Mouse (Mus musculus): ENCODE data around the gene Slc7a6os. TPM values are rescaled to one million over a fixed set of nuclear protein-coding genes. Genes with fewer than 3 reads are reported as not detected.

Gene Slc7a6os
- total and polyA plus RNA-seq, 3 experiments, result 25.6 to 45.6 (median 32.7) TPM

- TF ChIP-seq POLR2AphosphoS5 (IDR thresholded peaks at IDR 0.05; ENCODE audit: insufficient replicate concordance, low read depth, low read length) (no peak), CTCF (IDR thresholded peaks at IDR 0.05; ENCODE audit: low read depth, low read length) (no peak), TAL1 (conservative IDR thresholded peaks at IDR 0.05; ENCODE audit: low read depth, low read length) (no peak), GATA1 (IDR thresholded peaks at IDR 0.05; ENCODE audit: borderline replicate concordance, low read length) (no peak), GATA2 (IDR thresholded peaks at IDR 0.05; ENCODE audit: borderline replicate concordance, low read depth, low read length) (no peak)
- Histone ChIP-seq H3K4me3 (ENCODE audit: low read depth, low read length) (no peak overlapping the region), H3K36me3 (replicated peaks) (peaks cover 4% of the 10 kb centered on the region), H3K27me3 (ENCODE audit: insufficient read depth, low read length) (peaks cover 72% of the 10 kb centered on the region), H3K4me1 (ENCODE audit: insufficient read depth, low read depth, low read length) (peaks cover 17% of the 10 kb centered on the region), H3K9me3 (replicated peaks) (no peaks in the 10 kb centered on the region)
- ATAC-seq (ENCODE audit: extremely low read depth, insufficient number of reproducible peaks, low FRiP score, poor library complexity, severe bottlenecking), result no peak
- no peak for DNase-seq (ENCODE audit: low spot score)
Measured at GRCm38 (mm10) chr8:106159876-106160275, 50.9 kb downstream of the Slc7a6os start.

DNA sequence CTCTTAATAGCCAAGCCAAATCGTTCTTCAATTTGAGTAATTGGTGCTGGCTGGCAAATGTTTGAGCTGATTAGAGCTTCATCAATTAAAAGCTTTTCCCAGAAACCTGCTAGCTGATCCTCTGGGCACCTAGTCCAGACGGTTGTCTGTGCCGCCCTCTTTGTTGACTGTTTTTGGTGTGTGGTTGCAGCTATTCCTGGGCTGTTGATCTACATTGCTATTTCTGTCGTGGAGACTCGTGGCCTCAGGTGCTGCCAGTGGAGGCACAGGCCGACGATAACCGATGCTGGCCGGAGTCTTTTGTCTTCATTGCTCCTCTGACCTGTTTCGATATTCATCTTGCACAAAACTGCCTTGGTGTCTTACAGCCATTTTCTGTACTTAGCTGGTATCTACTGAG is 52.4 kb downstream of the Slc7a6os start:
- Histone ChIP-seq H3K36me3 (replicated peaks) (peaks cover 4% of the 10 kb centered on the region), H3K27me3 (ENCODE audit: insufficient read depth, low read length) (peaks cover 74% of the 10 kb centered on the region), H3K4me1 (ENCODE audit: insufficient read depth, low read depth, low read length) (peaks cover 21% of the 10 kb centered on the region), H3K9me3 (replicated peaks) (no peaks in the 10 kb centered on the region), H3K4me3 (ENCODE audit: low read depth, low read length) (no peak overlapping the region)
- DNase-seq (ENCODE audit: low spot score) (no peak), ATAC-seq (ENCODE audit: extremely low read depth, insufficient number of reproducible peaks, low FRiP score, poor library complexity, severe bottlenecking) (no peak)
- TF ChIP-seq TAL1 (conservative IDR thresholded peaks at IDR 0.05; ENCODE audit: low read depth, low read length), result no peak
- no peak for TF ChIP-seq CTCF (IDR thresholded peaks at IDR 0.05; ENCODE audit: low read depth, low read length)
- no peak for TF ChIP-seq POLR2AphosphoS5 (IDR thresholded peaks at IDR 0.05; ENCODE audit: insufficient replicate concordance, low read depth, low read length)
- TF ChIP-seq GATA2 (IDR thresholded peaks at IDR 0.05; ENCODE audit: borderline replicate concordance, low read depth, low read length), result no peak
- TF ChIP-seq GATA1 (IDR thresholded peaks at IDR 0.05; ENCODE audit: borderline replicate concordance, low read length), result no peak

DNA sequence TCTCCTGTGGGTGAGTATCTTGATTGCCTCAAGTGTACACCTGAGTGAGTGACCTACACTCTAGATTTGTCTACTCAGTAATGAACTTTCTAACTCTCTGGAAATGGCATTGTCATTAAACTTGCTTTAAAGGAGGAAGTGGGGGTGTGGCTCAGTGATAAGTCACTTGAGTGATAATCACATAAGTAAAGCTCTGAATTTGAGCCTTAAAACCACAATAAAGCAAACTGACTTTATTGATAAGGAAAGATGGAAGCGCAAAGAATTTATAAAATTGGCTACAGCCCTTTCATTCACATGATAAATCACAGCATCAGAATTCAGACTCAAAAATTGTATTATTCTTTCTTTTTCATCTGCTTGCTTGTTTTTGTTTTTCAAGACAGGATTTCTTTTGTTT is 53.3 kb downstream of the Slc7a6os start:
- ATAC-seq (ENCODE audit: extremely low read depth, insufficient number of reproducible peaks, low FRiP score, poor library complexity, severe bottlenecking), result peak; percentile 71; the same call in 1 of the 2 replicates
- DNase-seq (ENCODE audit: low spot score), result no peak

GRCm38 (mm10) chr8:106152876-106153275 is 57.9 kb downstream of the Slc7a6os start:
- no peak overlapping the region for H3K4me3 ChIP-seq (ENCODE audit: low read depth, low read length)
- no peaks in the 10 kb centered on the region for H3K36me3 ChIP-seq (replicated peaks)
- DNase-seq (ENCODE audit: low spot score) (no peak), ATAC-seq (ENCODE audit: extremely low read depth, insufficient number of reproducible peaks, low FRiP score, poor library complexity, severe bottlenecking) (no peak)
- H3K27me3 ChIP-seq (ENCODE audit: insufficient read depth, low read length), result peaks cover 76% of the 10 kb centered on the region
- no peaks in the 10 kb centered on the region for H3K9me3 ChIP-seq (replicated peaks)
- peaks cover 50% of the 10 kb centered on the region for H3K4me1 ChIP-seq (ENCODE audit: insufficient read depth, low read depth, low read length)
- TF ChIP-seq GATA2 (IDR thresholded peaks at IDR 0.05; ENCODE audit: borderline replicate concordance, low read depth, low read length), result no peak
- TF ChIP-seq CTCF (IDR thresholded peaks at IDR 0.05; ENCODE audit: low read depth, low read length), result no peak
- TF ChIP-seq TAL1 (conservative IDR thresholded peaks at IDR 0.05; ENCODE audit: low read depth, low read length), result no peak
- no peak for TF ChIP-seq POLR2AphosphoS5 (IDR thresholded peaks at IDR 0.05; ENCODE audit: insufficient replicate concordance, low read depth, low read length)
- no peak for TF ChIP-seq GATA1 (IDR thresholded peaks at IDR 0.05; ENCODE audit: borderline replicate concordance, low read length)

More for the DNA sequence above, 53.3 kb downstream of the Slc7a6os start:
- H3K27me3 ChIP-seq (ENCODE audit: insufficient read depth, low read length), result peaks cover 74% of the 10 kb centered on the region
- H3K9me3 ChIP-seq (replicated peaks), result no peaks in the 10 kb centered on the region
- H3K36me3 ChIP-seq (replicated peaks), result no peaks in the 10 kb centered on the region
- peaks cover 31% of the 10 kb centered on the region for H3K4me1 ChIP-seq (ENCODE audit: insufficient read depth, low read depth, low read length)
- TF ChIP-seq TAL1 (conservative IDR thresholded peaks at IDR 0.05; ENCODE audit: low read depth, low read length), result peak; percentile 55
- no peak for TF ChIP-seq POLR2AphosphoS5 (IDR thresholded peaks at IDR 0.05; ENCODE audit: insufficient replicate concordance, low read depth, low read length)
- no peak overlapping the region for H3K4me3 ChIP-seq (ENCODE audit: low read depth, low read length)

DNA sequence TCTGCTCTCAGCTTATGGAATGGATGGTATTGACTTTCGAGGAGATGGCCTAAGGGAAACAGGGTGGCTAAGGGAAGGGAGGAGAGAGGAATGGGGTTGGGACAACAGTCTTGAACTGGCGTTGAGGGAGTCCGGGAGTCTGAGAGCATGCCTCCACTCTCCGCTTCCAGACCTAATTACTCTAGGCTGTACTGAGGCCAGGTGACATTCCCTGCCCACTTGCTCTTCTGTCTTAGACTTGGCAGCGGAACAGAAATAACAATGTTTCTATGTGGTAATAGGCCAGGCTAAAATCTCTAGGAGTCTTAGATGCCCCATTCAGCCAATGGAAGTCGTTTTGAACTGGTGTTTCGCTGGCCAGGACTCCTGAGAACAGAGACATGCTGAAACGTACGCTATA is 59.7 kb downstream of the Slc7a6os start:
- ATAC-seq (ENCODE audit: extremely low read depth, insufficient number of reproducible peaks, low FRiP score, poor library complexity, severe bottlenecking), result no peak
- Histone ChIP-seq H3K27me3 (ENCODE audit: insufficient read depth, low read length) (peaks cover 84% of the 10 kb centered on the region), H3K4me3 (ENCODE audit: low read depth, low read length) (peak overlapping the region; percentile 73; the same call in 1 of the 2 replicates), H3K9me3 (replicated peaks) (no peaks in the 10 kb centered on the region), H3K36me3 (replicated peaks) (no peaks in the 10 kb centered on the region), H3K4me1 (ENCODE audit: insufficient read depth, low read depth, low read length) (peaks cover 46% of the 10 kb centered on the region)
- DNase-seq (ENCODE audit: low spot score), result no peak
- TF ChIP-seq TAL1 (conservative IDR thresholded peaks at IDR 0.05; ENCODE audit: low read depth, low read length) (no peak), GATA1 (IDR thresholded peaks at IDR 0.05; ENCODE audit: borderline replicate concordance, low read length) (no peak), POLR2AphosphoS5 (IDR thresholded peaks at IDR 0.05; ENCODE audit: insufficient replicate concordance, low read depth, low read length) (no peak), CTCF (IDR thresholded peaks at IDR 0.05; ENCODE audit: low read depth, low read length) (no peak), GATA2 (IDR thresholded peaks at IDR 0.05; ENCODE audit: borderline replicate concordance, low read depth, low read length) (no peak)

Other genes starting within 250 kb of the Slc7a6os start
- 3.7 and 4.4 TPM in 2 replicates for gene Slc12a4, start 244.8 kb downstream of the Slc7a6os start, total RNA-seq (2014; fragmentation: Nextera tagmentation)
- gene Slc12a4, start 244.8 kb downstream of the Slc7a6os start, total RNA-seq (2017), result 6.6 and 7.2 TPM in 2 replicates
- gene Slc12a4, start 244.8 kb downstream of the Slc7a6os start, polyA plus RNA-seq (2012), result 7.4 and 8.7 TPM in 2 replicates
- gene Dpep3, start 231.5 kb downstream of the Slc7a6os start, total RNA-seq (2014; fragmentation: Nextera tagmentation), result not detected in 2 replicates
- 0.05 TPM in 1 of 2 replicates, not detected in the other for gene Dpep3, start 231.5 kb downstream of the Slc7a6os start, total RNA-seq (2017)
- not detected in 2 replicates for gene Dpep3, start 231.5 kb downstream of the Slc7a6os start, polyA plus RNA-seq (2012)
- 20.9 and 21.7 TPM in 2 replicates for gene Dus2, start 219.6 kb downstream of the Slc7a6os start, total RNA-seq (2014; fragmentation: Nextera tagmentation)
- gene Dus2, start 219.6 kb downstream of the Slc7a6os start, total RNA-seq (2017), result 14.2 and 18.3 TPM in 2 replicates
- 3.6 and 3.9 TPM in 2 replicates for gene Dus2, start 219.6 kb downstream of the Slc7a6os start, polyA plus RNA-seq (2012)
- not detected in 2 replicates for gene Dpep2nb, start 205.0 kb downstream of the Slc7a6os start, total RNA-seq (2014; fragmentation: Nextera tagmentation)
- gene Dpep2nb, start 205.0 kb downstream of the Slc7a6os start, total RNA-seq (2017), result 0.16 TPM in 1 of 2 replicates, not detected in the other
- not detected in 2 replicates for gene Dpep2nb, start 205.0 kb downstream of the Slc7a6os start, polyA plus RNA-seq (2012)
- 9.9 TPM in 2 replicates for gene Ddx28, start 199.1 kb downstream of the Slc7a6os start, total RNA-seq (2014; fragmentation: Nextera tagmentation)
- gene Ddx28, start 199.1 kb downstream of the Slc7a6os start, total RNA-seq (2017), result 18.6 and 19.4 TPM in 2 replicates
- 22.6 and 26.0 TPM in 2 replicates for gene Ddx28, start 199.1 kb downstream of the Slc7a6os start, polyA plus RNA-seq (2012)
- gene Nfatc3, start 152.1 kb downstream of the Slc7a6os start, total RNA-seq (2014; fragmentation: Nextera tagmentation), result 189 and 192 TPM in 2 replicates
- 29.6 and 31.0 TPM in 2 replicates for gene Nfatc3, start 152.1 kb downstream of the Slc7a6os start, total RNA-seq (2017)
- 13.0 and 15.0 TPM in 2 replicates for gene Nfatc3, start 152.1 kb downstream of the Slc7a6os start, polyA plus RNA-seq (2012)
- not detected in 2 replicates for gene Esrp2, start 74.0 kb downstream of the Slc7a6os start, total RNA-seq (2014; fragmentation: Nextera tagmentation)
- 0.06 TPM in 1 of 2 replicates, not detected in the other for gene Esrp2, start 74.0 kb downstream of the Slc7a6os start, total RNA-seq (2017)
- gene Esrp2, start 74.0 kb downstream of the Slc7a6os start, polyA plus RNA-seq (2012), result not detected in 2 replicates
- gene Pla2g15, start 60.5 kb downstream of the Slc7a6os start, total RNA-seq (2014; fragmentation: Nextera tagmentation), result 0.83 TPM in 1 of 2 replicates, not detected in the other
- gene Pla2g15, start 60.5 kb downstream of the Slc7a6os start, total RNA-seq (2017), result 0.55 and 1.5 TPM in 2 replicates
- gene Pla2g15, start 60.5 kb downstream of the Slc7a6os start, polyA plus RNA-seq (2012), result 0.29 and 0.39 TPM in 2 replicates
- gene Slc7a6, start 42.1 kb downstream of the Slc7a6os start, total RNA-seq (2014; fragmentation: Nextera tagmentation), result 6.6 and 7.1 TPM in 2 replicates
- gene Slc7a6, start 42.1 kb downstream of the Slc7a6os start, total RNA-seq (2017), result 4.1 TPM in 2 replicates
- gene Slc7a6, start 42.1 kb downstream of the Slc7a6os start, polyA plus RNA-seq (2012), result 1.0 and 1.3 TPM in 2 replicates
- gene Prmt7, start within 50 bp of the Slc7a6os start, total RNA-seq (2014; fragmentation: Nextera tagmentation), result 16.1 and 20.0 TPM in 2 replicates
- gene Prmt7, start within 50 bp of the Slc7a6os start, total RNA-seq (2017), result 22.8 and 27.4 TPM in 2 replicates
- gene Prmt7, start within 50 bp of the Slc7a6os start, polyA plus RNA-seq (2012), result 20.5 and 43.9 TPM in 2 replicates
- not detected in 2 replicates for gene Smpd3, start 127.1 kb upstream of the Slc7a6os start, total RNA-seq (2014; fragmentation: Nextera tagmentation)
- gene Smpd3, start 127.1 kb upstream of the Slc7a6os start, total RNA-seq (2017), result 0.06 TPM in 1 of 2 replicates, not detected in the other
- gene Smpd3, start 127.1 kb upstream of the Slc7a6os start, polyA plus RNA-seq (2012), result not detected in 2 replicates
- gene Zfp90, start 204.4 kb upstream of the Slc7a6os start, total RNA-seq (2014; fragmentation: Nextera tagmentation), result not detected in 2 replicates
- gene Zfp90, start 204.4 kb upstream of the Slc7a6os start, total RNA-seq (2017), result 0.22 and 0.29 TPM in 2 replicates
- gene Zfp90, start 204.4 kb upstream of the Slc7a6os start, polyA plus RNA-seq (2012), result not detected in 2 replicates